Mouse (Mus musculus): Measurements from ENCODE around the gene Tiparp. TPM values are rescaled to one million over a fixed set of nuclear protein-coding genes. Genes with fewer than 3 reads are reported as not detected.

Gene Tiparp
- total and polyA plus RNA-seq, 3 experiments: 2.9 to 12.9 (median 11.1) TPM

GRCm38 (mm10) chr3:65601291-65602050 is 73.3 kb downstream of the Tiparp start:
- TF ChIP-seq POLR2A (IDR thresholded peaks at IDR 0.05; ENCODE audit: insufficient read depth, low read depth, low read length) (no peak), EP300 (IDR thresholded peaks at IDR 0.05; ENCODE audit: insufficient read depth, low read depth, low read length) (no peak), CTCF (IDR thresholded peaks at IDR 0.05) (no peak)
- intact Hi-C loops (cut with DNase I): no loop called here
- 72% methylated on average over 8 of the region's 8 CpGs for WGBS

GRCm38 (mm10) chr3:65603392-65604055 is 75.3 kb downstream of the Tiparp start:
- no peak for DNase-seq
- no peaks in the 10 kb centered on the region for H3K4me1 ChIP-seq (ENCODE audit: control insufficient read depth, insufficient read depth, low read length)
- H3K9ac ChIP-seq (ENCODE audit: low read depth, low read length): no peak overlapping the region
- WGBS: 59% methylated on average over 4 of the region's 4 CpGs
- no peak overlapping the region for H3K27ac ChIP-seq
- H3K27me3 ChIP-seq (ENCODE audit: control insufficient read depth, insufficient read depth, low read length): no peaks in the 10 kb centered on the region
- intact Hi-C loops (cut with DNase I): no loop called here
- no peaks in the 10 kb centered on the region for H3K36me3 ChIP-seq (ENCODE audit: control insufficient read depth, insufficient read depth, low read length)
- no peak overlapping the region for H3K4me3 ChIP-seq
- H3K79me2 ChIP-seq (replicated peaks; ENCODE audit: control insufficient read depth, insufficient read depth, low read length): no peaks in the 10 kb centered on the region
- TF ChIP-seq EP300 (IDR thresholded peaks at IDR 0.05; ENCODE audit: insufficient read depth, low read depth, low read length): no peak
- no peak for TF ChIP-seq POLR2A (IDR thresholded peaks at IDR 0.05; ENCODE audit: insufficient read depth, low read depth, low read length)
- TF ChIP-seq CTCF (IDR thresholded peaks at IDR 0.05): no peak

More at GRCm38 (mm10) chr3:65601291-65602050, 73.3 kb downstream of the Tiparp start:
- Histone ChIP-seq H3K79me2 (replicated peaks; ENCODE audit: control insufficient read depth, insufficient read depth, low read length) (no peaks in the 10 kb centered on the region), H3K4me1 (ENCODE audit: control insufficient read depth, insufficient read depth, low read length) (no peaks in the 10 kb centered on the region), H3K27me3 (ENCODE audit: control insufficient read depth, insufficient read depth, low read length) (no peaks in the 10 kb centered on the region), H3K27ac (no peak overlapping the region), H3K4me3 (no peak overlapping the region), H3K9ac (ENCODE audit: low read depth, low read length) (no peak overlapping the region), H3K36me3 (ENCODE audit: control insufficient read depth, insufficient read depth, low read length) (no peaks in the 10 kb centered on the region)
- DNase-seq: no peak

Other genes with a start within 250 kb of the Tiparp start
- gene Ssr3, start 135.8 kb upstream of the Tiparp start, total RNA-seq (2021): 100 to 1,000 TPM; 111 to 120 TPM
- gene Ssr3, start 135.8 kb upstream of the Tiparp start, polyA plus RNA-seq (2012; rRNA removed): 64.8 and 120 TPM in 2 replicates
- gene Lekr1, start 137.8 kb downstream of the Tiparp start, total RNA-seq (2021): 1 to 10 TPM; 2.1 to 2.2 TPM
- 0.84 and 1.8 TPM in 2 replicates for gene Lekr1, start 137.8 kb downstream of the Tiparp start, polyA plus RNA-seq (2012; rRNA removed)

Data from heart, adult 2 months (tissue).